Mouse (Mus musculus) cerebral cortex, adult 2 months (tissue): ENCODE data around the gene Slc4a3.

ENCODE experiments used
- WGBS: fragments of 180-500 bp; shearing (Covaris S2); methylation state at CpG from one replicate; pipeline ENCODE4 v1.1.7; 2018; 5-methylcytosine and 5-hydroxymethylcytosine counted together

Slc4a3 gene

GRCm38 (mm10) chr1:75521321-75522031 is 24.6 kb upstream of the Slc4a3 start, which contains the start of gene Stk11ip:
Stk11ip (plus strand) TSS chr1:75521529.
- under 1% methylated on average over 46 of the region's 46 CpGs for WGBS

- WGBS, result 92% methylated on average over 7 of the region's 7 CpGs
These were observed 21.4 kb upstream of the Slc4a3 start for GRCm38 (mm10) chr1:75524679-75525078.

GRCm38 (mm10) chr1:75530546-75530945 is 15.5 kb upstream of the Slc4a3 start:
- 79% methylated on average over 4 of the region's 4 CpGs for WGBS

- 91% methylated on average over 19 of the region's 19 CpGs for WGBS
These were observed 13.5 kb upstream of the Slc4a3 start for GRCm38 (mm10) chr1:75532280-75533172.

GRCm38 (mm10) chr1:75533325-75534252 is 12.5 kb upstream of the Slc4a3 start:
- 88% methylated on average over 19 of the region's 19 CpGs for WGBS

GRCm38 (mm10) chr1:75537587-75537986 is 8.5 kb upstream of the Slc4a3 start:
- WGBS, result 86% methylated on average over 2 of the region's 2 CpGs

- 64% methylated on average over 9 of the region's 9 CpGs for WGBS
These were observed 7.4 kb upstream of the Slc4a3 start for GRCm38 (mm10) chr1:75538597-75539190.

GRCm38 (mm10) chr1:75541496-75541895 is 4.6 kb upstream of the Slc4a3 start:
- WGBS, result 92% methylated on average over 7 of the region's 7 CpGs

GRCm38 (mm10) chr1:75544351-75544750 is 1.7 kb upstream of the Slc4a3 start:
- 75% methylated on average over 6 of the region's 6 CpGs for WGBS

- 92% methylated on average over 13 of the region's 13 CpGs for WGBS
These were observed 1.3 kb downstream of the Slc4a3 start for GRCm38 (mm10) chr1:75547351-75547750.

GRCm38 (mm10) chr1:75548083-75548482 is 2.0 kb downstream of the Slc4a3 start:
- 91% methylated on average over 3 of the region's 3 CpGs for WGBS

- 85% methylated on average over 17 of the region's 17 CpGs for WGBS
These were observed 2.8 kb downstream of the Slc4a3 start for GRCm38 (mm10) chr1:75548871-75549270.

- 69% methylated on average over 17 of the region's 17 CpGs for WGBS
These were observed 3.5 kb downstream of the Slc4a3 start for GRCm38 (mm10) chr1:75549289-75550279.

- WGBS, result 56% methylated on average over 15 of the region's 15 CpGs
These were observed 4.5 kb downstream of the Slc4a3 start for GRCm38 (mm10) chr1:75550586-75550985.

- WGBS, result 61% methylated on average over 7 of the region's 7 CpGs
These were observed 9.6 kb downstream of the Slc4a3 start for GRCm38 (mm10) chr1:75555680-75556079.

- WGBS, result 42% methylated on average over 9 of the region's 9 CpGs
These were observed 10.2 kb downstream of the Slc4a3 start for GRCm38 (mm10) chr1:75556143-75556781.

- 80% methylated on average over 7 of the region's 7 CpGs for WGBS
These were observed 11.0 kb downstream of the Slc4a3 start for GRCm38 (mm10) chr1:75557041-75557440.

- 79% methylated on average over 18 of the region's 18 CpGs for WGBS
These were observed 12.5 kb downstream of the Slc4a3 start for GRCm38 (mm10) chr1:75558388-75559178.
